Mouse (Mus musculus) bone marrow macrophage, adult 2 months (primary cell): ENCODE measurements around the gene Nptxr.

Experiments
- CTCF ChIP-seq: IDR thresholded peaks from 2 replicates; pipeline ENCODE4 v1.5.1; 2012; ENCODE audit warnings: low read depth, mild to moderate bottlenecking, low read length, moderate library complexity
- POLR2A ChIP-seq: IDR thresholded peaks from 2 replicates; pipeline ENCODE4 v1.6.1; 2012; ENCODE audit warnings: mild to moderate bottlenecking, low read depth, low read length, borderline replicate concordance

DNA sequence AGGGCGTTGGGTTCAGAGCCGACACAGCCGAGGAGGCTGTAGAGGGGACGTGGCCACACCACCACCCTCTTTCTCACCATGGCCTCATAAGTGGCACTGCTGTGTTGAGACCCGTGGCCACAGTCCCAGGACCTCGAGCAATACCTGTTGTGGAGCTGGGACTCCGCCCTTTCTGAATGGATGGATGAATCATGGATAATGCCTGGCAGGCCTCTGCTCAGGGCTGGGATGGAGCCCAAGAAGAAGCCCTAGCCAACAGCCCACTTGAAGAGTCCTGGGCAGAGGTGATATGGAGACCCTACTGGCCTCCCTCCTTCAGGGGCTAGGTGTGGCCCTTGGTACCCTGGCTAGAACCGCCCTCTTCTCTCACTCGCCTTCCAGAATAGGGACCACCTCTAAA is 41.6 kb downstream of the Nptxr start:
- no peak for TF ChIP-seq POLR2A
- TF ChIP-seq CTCF = no peak
